Mouse (Mus musculus) R1 (cell line): Measurements from ENCODE around the gene Slc34a1.
"Not testable (repeated sequence)": the region's sequence is repeated elsewhere in the genome, so short reads cannot be mapped to it uniquely, and the experiment has no call there.

Source experiments
- DNase-seq: peaks from one replicate; pipeline ENCODE4 v3.0.0-alpha.2; 2018; ENCODE audit warnings: low read depth, low spot score

The Slc34a1 gene

GRCm38 (mm10) chr13:55404853-55405782, 7.1 kb downstream of the Slc34a1 start:
- DNase-seq = peak; percentile 83

DNA sequence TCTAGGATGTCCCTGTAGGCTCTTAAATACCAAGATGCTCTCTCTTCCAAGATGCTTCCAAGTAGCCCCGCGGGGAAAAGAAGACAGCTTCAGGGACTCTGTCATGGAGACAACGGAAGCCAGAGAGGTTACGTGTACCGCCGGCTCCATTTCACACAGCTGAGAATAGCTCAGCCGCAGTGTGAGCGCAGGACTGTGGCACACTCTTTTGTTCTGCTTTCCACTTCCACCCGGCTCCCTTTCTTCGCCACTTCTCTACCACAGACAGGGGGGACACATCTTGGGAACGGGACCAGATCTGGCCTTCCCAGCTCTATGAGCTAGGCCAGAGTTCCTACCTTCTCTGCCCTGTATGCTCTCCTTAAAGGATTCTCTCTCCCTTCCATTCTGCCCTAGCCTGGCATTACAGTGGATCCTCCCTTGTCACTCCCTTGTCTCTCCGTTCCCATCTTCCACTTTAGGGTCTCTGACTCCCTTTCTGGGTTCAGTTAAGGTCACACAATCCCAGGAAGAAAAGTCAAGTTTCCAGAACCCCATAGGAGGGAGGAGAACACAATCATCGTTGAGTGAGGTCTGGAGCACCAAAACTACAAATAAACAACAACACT, 7.9 kb downstream of the Slc34a1 start:
- DNase-seq = no peak

DNA sequence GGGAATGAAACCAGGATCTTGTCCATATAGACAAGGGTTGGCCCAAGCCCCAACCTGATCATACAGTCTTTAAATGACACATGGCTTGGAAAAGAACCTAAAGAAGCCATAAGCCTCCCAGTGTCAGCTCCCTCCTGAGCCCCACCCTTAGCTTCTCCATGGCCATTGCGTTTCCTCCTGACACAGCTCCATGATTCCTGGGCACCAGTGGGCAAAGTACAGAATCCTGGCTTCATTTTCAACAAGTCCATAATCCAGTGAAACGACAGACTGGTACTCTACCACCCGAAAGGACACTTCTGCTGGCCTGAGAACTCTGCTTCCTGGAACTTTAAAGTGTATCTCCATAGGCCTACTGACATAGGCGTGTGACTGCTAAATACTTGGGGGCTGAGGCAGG, 9.4 kb downstream of the Slc34a1 start:
- no peak for DNase-seq

DNA sequence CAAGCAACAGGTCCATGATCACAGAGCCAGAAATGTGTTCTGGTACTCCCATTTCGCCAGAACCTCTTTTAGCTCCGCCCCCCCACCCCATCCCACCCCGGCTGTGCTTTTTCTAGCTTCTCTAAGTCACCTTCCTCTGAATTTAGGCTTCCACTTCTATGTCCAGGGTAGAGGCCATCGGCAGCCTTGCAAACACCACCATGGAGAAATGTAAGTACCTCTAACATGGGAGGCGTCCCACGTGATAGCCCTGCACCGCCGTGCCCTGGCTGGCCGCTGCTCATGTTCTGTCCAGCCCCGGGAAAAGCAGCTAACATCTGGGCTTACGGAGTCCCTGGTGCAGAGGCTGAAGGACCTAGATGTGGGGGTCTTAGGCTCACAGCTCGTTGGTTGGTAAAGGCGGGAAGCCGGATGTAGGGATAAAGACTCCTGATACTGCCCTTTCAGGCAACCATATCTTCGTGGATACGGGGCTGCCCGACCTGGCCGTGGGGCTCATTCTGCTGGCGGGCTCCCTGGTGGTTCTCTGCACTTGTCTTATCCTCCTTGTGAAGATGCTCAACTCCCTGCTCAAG, 10.6 kb downstream of the Slc34a1 start:
- DNase-seq = no peak

GRCm38 (mm10) chr13:55411826-55412225, 13.8 kb downstream of the Slc34a1 start:
- DNase-seq = no peak

GRCm38 (mm10) chr13:55412643-55413307, 14.8 kb downstream of the Slc34a1 start:
- DNase-seq = no peak

DNA sequence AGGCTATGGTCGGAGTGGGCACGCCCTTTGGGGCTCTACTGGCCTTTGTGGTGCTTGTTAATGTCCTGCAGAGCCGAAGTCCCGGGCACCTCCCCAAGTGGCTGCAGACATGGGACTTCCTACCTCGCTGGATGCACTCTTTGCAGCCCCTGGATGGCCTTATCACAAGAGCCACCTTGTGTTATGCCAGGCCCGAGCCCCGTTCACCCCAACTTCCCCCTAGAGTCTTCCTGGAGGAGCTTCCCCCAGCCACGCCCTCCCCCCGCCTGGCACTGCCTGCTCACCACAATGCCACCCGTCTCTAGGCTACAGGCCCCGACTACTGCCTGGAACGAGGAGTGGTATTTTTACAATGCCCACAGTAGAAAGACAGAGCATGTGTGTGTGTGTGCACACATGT, 15.3 kb downstream of the Slc34a1 start:
- no peak for DNase-seq

DNA sequence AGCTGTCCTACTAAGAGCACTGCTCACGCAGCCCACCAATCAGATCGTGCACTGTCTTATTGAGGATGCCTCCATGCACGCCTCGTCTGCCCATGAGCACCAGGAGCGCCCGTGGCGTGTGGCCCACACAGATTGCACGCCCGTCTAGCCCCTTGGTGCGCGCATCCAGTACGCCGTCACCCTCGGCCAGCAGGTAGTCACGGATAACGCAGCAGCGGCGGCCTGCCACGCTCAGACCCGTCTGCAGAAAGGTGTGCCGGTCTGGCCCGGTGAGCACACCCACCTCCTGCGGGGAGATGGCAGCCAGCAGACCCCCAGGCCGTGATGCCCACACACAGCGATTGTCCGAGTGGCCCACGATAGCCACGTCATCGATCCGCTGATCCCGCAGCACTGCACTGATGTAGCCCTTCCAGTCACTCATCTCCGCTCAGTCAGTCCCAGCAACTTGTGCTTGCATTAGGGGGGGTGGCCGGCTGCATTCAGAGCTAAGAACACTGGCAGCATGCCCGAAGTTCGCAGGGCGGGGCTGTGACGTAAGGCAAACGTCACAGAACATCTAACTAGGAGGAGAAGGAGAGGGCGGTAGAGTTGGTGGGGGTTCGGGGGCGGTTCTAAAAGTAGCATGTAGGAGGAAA, 16.9 kb downstream of the Slc34a1 start, which contains the start of gene Pfn3:
Pfn3 (minus strand) TSS at position 490 of the 638 bp plus-strand sequence.
- DNase-seq = peak; percentile 69

DNA sequence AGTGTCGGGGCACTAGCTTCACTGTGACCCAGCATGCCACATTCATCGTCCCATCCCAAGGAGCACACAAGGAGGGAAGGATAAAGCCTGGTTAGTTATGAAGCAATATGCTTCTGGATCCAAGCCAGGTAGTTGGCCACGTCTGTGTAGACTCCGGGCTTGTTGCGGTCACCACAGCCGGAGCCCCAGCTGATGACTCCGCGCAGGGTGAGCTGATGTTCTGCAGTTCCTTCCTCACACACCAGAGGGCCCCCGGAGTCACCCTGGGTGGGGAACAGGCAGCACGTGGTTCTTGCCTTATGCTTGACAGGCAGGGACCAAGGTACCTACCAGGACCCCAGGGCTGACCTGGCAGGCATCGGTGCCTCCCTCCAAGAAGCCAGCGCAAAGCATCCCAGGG, 20.0 kb downstream of the Slc34a1 start:
- DNase-seq = peak; percentile 84

- no peak for DNase-seq
These were observed 21.2 kb downstream of the Slc34a1 start for GRCm38 (mm10) chr13:55419142-55419541.

DNA sequence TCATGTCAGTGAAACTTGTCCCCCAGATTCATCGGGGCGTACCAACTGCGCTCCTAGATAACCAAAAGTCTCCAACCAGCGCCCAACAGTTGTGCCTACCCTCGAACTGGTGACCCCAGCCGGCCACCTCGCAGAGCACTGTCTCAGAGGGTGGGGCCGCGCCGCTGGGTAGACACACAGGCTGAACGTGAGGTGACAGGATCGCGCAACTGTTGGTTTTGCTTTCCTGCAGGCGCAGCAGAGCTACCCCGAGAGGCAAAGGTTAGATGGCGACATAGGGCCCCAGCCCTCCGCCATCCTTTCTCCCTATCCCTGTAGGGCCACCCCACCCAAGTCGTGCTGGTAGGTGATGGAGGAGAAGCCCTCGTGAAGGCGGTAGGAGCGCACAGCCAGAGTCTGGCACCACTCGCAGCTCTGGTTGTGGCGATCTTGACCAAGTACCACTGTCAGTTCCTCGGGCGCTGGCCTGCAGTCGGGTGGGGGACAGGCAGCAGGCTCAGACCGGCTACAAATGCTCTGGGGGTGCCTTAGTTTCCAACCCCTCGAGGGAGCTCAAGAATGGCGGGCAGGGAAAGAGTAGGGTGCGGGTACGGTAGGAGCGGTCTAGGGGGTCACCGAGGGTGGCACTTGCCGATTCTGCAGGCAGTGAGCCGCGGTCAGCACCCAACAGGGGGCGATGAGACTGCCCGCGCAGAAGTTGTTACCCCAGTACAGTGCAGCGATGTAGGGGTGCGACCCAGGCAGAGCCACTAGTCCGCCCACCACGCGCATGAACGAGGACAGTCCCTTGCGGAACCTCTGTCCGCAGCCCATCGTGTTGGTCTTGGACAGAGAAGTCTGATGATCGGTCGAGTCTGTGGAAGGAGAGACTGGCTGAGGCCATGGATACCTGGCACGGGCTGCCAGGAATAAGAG, 22.3 kb downstream of the Slc34a1 start:
- DNase-seq = no peak

- DNase-seq = peak; percentile 28
These were observed 23.2 kb downstream of the Slc34a1 start for GRCm38 (mm10) chr13:55420933-55421800.

- DNase-seq = no peak
These were observed 28.6 kb downstream of the Slc34a1 start, which contains the start of gene F12 for GRCm38 (mm10) chr13:55426613-55427012. Gene F12, minus strand, starts transcription at chr13:55426793.

GRCm38 (mm10) chr13:55429226-55429888, 31.4 kb downstream of the Slc34a1 start:
- DNase-seq = no peak

- DNase-seq = no peak
These were observed 32.6 kb downstream of the Slc34a1 start for GRCm38 (mm10) chr13:55430566-55430965.

- DNase-seq = no peak
These were observed 34.1 kb downstream of the Slc34a1 start for GRCm38 (mm10) chr13:55431889-55432685.

DNA sequence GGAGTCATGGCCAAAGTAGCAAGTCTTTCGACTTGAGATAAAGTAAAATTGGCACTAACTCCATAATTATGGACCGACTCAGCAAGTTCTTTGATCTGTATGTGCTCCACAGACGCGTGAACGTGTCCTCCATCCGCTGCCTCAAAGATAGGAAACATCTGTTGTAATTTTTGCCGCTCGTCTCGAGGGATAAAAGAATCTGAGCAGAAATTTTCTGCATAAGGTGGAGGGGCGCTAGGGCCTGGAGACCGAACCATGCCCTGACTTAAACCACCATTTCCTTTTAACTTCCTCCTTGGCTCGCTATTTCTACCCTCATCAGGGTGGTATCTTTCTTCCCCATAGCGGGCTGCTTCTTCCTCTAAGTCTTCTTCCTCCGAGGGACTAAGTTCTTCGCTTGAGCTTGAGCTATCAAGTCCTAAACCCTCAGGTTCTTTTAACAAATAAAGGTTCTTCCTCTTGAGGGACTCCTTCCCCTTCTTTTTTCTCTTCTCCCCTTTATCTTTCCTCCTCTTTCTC, 39.2 kb downstream of the Slc34a1 start:
- DNase-seq = not testable (repeated sequence)

- DNase-seq = no peak
These were observed 45.9 kb downstream of the Slc34a1 start for GRCm38 (mm10) chr13:55443799-55444285.
